Mouse (Mus musculus) midbrain, embryonic 10.5 days (tissue): ENCODE measurements around the gene Tmem151a. TPM values are rescaled to one million over a fixed set of nuclear protein-coding genes. Genes with fewer than 3 reads are reported as not detected.
A peak's percentile ranks its signal among the peaks of the same experiment; 100 is the strongest.

Experiments used
- DNase-seq: peaks from one replicate; pipeline ENCODE4 v3.0.0-alpha.2; 2017; ENCODE audit warnings: low spot score
- H3K27ac ChIP-seq: fragments of 300-500 bp; sonication (generic); replicated peaks from 2 replicates; pipeline ENCODE4 v1.5.1; 2016; ENCODE audit warnings: mild to moderate bottlenecking
- H3K27me3 ChIP-seq: fragments of 300-500 bp; sonication (generic); 2 replicates; pipeline ENCODE4 v1.6.1; 2016; ENCODE audit warnings: low read depth, mild to moderate bottlenecking; ENCODE audit not compliant: poor library complexity, severe bottlenecking
- H3K36me3 ChIP-seq: fragments of 300-500 bp; sonication (generic); 2 replicates; pipeline ENCODE4 v1.6.1; 2016; ENCODE audit warnings: mild to moderate bottlenecking, moderate library complexity
- H3K4me1 ChIP-seq: fragments of 300-500 bp; sonication (generic); 2 replicates; pipeline ENCODE4 v1.6.1; 2016
- H3K4me3 ChIP-seq: fragments of 300-500 bp; sonication (generic); 2 replicates; pipeline ENCODE4 v1.5.1; 2016; ENCODE audit warnings: mild to moderate bottlenecking, moderate library complexity
- H3K9me3 ChIP-seq: fragments of 300-500 bp; sonication (generic); replicated peaks from 2 replicates; pipeline ENCODE4 v1.6.1; 2016; ENCODE audit warnings: mild to moderate bottlenecking
- WGBS: fragments of 180-500 bp; shearing (Covaris S2); methylation state at CpG from one replicate; pipeline ENCODE4 v1.1.7; 2016; 5-methylcytosine and 5-hydroxymethylcytosine counted together
- polyA plus RNA-seq: library from polyadenylated mRNA; unstranded; fragments of >200 nt; fragmentation: Nextera tagmentation; extraction: Ambion mirVana; gene quantifications from 2 replicates; pipeline ENCODE4 v1.2.1, GENCODE M21; 2016

The Tmem151a gene
- polyA plus RNA-seq, 1 experiment from 2014 or later, result 1.0 TPM

- no peak for DNase-seq
- peak overlapping the region; percentile 46 for H3K27ac ChIP-seq
- peaks cover 42% of the 10 kb centered on the region for H3K4me1 ChIP-seq
Observed at GRCm38 (mm10) chr19:5057876-5058775, 27.2 kb downstream of the Tmem151a start.

GRCm38 (mm10) chr19:5056251-5056650 is 29.1 kb downstream of the Tmem151a start:
- H3K36me3 ChIP-seq, result no peaks in the 10 kb centered on the region
- H3K27me3 ChIP-seq, result peaks cover 64% of the 10 kb centered on the region
- peaks cover 57% of the 10 kb centered on the region for H3K4me1 ChIP-seq
- no peak overlapping the region; the same call in 1 of the 2 replicates for H3K27ac ChIP-seq
- peak; percentile 67 for DNase-seq
- H3K9me3 ChIP-seq, result no peaks in the 10 kb centered on the region
- 13% methylated on average over 6 of the region's 6 CpGs for WGBS
- H3K4me3 ChIP-seq, result 0 out of 2 replicates have a peak overlapping the region, but pooled peaks have one; percentile 14

More at GRCm38 (mm10) chr19:5057876-5058775, 27.2 kb downstream of the Tmem151a start:
- 32% methylated on average over 16 of the region's 16 CpGs for WGBS
- Histone ChIP-seq H3K27me3 (peaks cover 45% of the 10 kb centered on the region), H3K4me3 (no peak overlapping the region), H3K9me3 (no peaks in the 10 kb centered on the region), H3K36me3 (no peaks in the 10 kb centered on the region)

GRCm38 (mm10) chr19:5053909-5054308 is 31.4 kb downstream of the Tmem151a start:
- Histone ChIP-seq H3K9me3 (no peaks in the 10 kb centered on the region), H3K27me3 (peaks cover 77% of the 10 kb centered on the region), H3K36me3 (peaks cover 8% of the 10 kb centered on the region), H3K27ac (no peak overlapping the region), H3K4me1 (peaks cover 57% of the 10 kb centered on the region), H3K4me3 (no peak overlapping the region)
- WGBS, result 17% methylated on average over 9 of the region's 9 CpGs
- DNase-seq, result peak; percentile 78

GRCm38 (mm10) chr19:5052853-5053252 is 32.5 kb downstream of the Tmem151a start:
- H3K36me3 ChIP-seq, result peaks cover 18% of the 10 kb centered on the region
- peaks cover 55% of the 10 kb centered on the region for H3K4me1 ChIP-seq
- peak overlapping the region; percentile 19; the same call in 1 of the 2 replicates for H3K4me3 ChIP-seq
- WGBS, result 63% methylated on average over 17 of the region's 17 CpGs
- peaks cover 70% of the 10 kb centered on the region for H3K27me3 ChIP-seq
- no peaks in the 10 kb centered on the region for H3K9me3 ChIP-seq
- DNase-seq, result no peak
- no peak overlapping the region for H3K27ac ChIP-seq

- peak overlapping the region; percentile 19 for H3K4me3 ChIP-seq
- H3K9me3 ChIP-seq, result no peaks in the 10 kb centered on the region
- H3K36me3 ChIP-seq, result peaks cover 24% of the 10 kb centered on the region
- peaks cover 54% of the 10 kb centered on the region for H3K4me1 ChIP-seq
- H3K27ac ChIP-seq, result 0 out of 2 replicates have a peak overlapping the region, but pooled peaks have one; percentile 7
- H3K27me3 ChIP-seq, result peaks cover 64% of the 10 kb centered on the region
- no peak for DNase-seq
- WGBS, result 23% methylated on average over 25 of the region's 25 CpGs
Observed at GRCm38 (mm10) chr19:5052166-5052822, 33.0 kb downstream of the Tmem151a start.

GRCm38 (mm10) chr19:5051515-5051914 is 33.8 kb downstream of the Tmem151a start:
- DNase-seq, result no peak
- H3K4me1 ChIP-seq, result peaks cover 54% of the 10 kb centered on the region
- 41% methylated on average over 3 of the region's 3 CpGs for WGBS
- peak overlapping the region; percentile 36 for H3K4me3 ChIP-seq
- H3K36me3 ChIP-seq, result peaks cover 32% of the 10 kb centered on the region
- H3K9me3 ChIP-seq, result no peaks in the 10 kb centered on the region
- H3K27ac ChIP-seq, result peak overlapping the region; percentile 63
- H3K27me3 ChIP-seq, result peaks cover 57% of the 10 kb centered on the region

- WGBS, result 5% methylated on average over 17 of the region's 17 CpGs
- Histone ChIP-seq H3K27me3 (peaks cover 54% of the 10 kb centered on the region), H3K27ac (peak overlapping the region; percentile 63), H3K4me1 (peaks cover 49% of the 10 kb centered on the region), H3K36me3 (peaks cover 36% of the 10 kb centered on the region), H3K9me3 (no peaks in the 10 kb centered on the region), H3K4me3 (peak overlapping the region; percentile 36)
- no peak for DNase-seq
Observed at GRCm38 (mm10) chr19:5051031-5051430, 34.3 kb downstream of the Tmem151a start.

- peak within 1 kb of the TSS; percentile 36 for H3K4me3 ChIP-seq
- H3K36me3 ChIP-seq, result peaks cover 44% of the 10 kb centered on the region
- peaks cover 51% of the 10 kb centered on the region for H3K27me3 ChIP-seq
- peaks cover 49% of the 10 kb centered on the region for H3K4me1 ChIP-seq
- peak; percentile 79 for DNase-seq
- no peaks in the 10 kb centered on the region for H3K9me3 ChIP-seq
- H3K27ac ChIP-seq, result peak within 1 kb of the TSS; percentile 63
- 15% methylated on average over 13 of the region's 14 CpGs for WGBS
Observed at GRCm38 (mm10) chr19:5050047-5050905, 35.1 kb downstream of the Tmem151a start, which contains the start of gene Rin1. TSS of gene Rin1 (plus strand) at chr19:5050481.

GRCm38 (mm10) chr19:5049325-5049724 is 36.0 kb downstream of the Tmem151a start:
- no peak for DNase-seq
- H3K27me3 ChIP-seq, result peaks cover 43% of the 10 kb centered on the region

GRCm38 (mm10) chr19:5048138-5049056 is 36.9 kb downstream of the Tmem151a start:
- peaks cover 35% of the 10 kb centered on the region for H3K27me3 ChIP-seq
- DNase-seq, result no peak
- H3K4me3 ChIP-seq, result no peak overlapping the region
- peaks cover 49% of the 10 kb centered on the region for H3K4me1 ChIP-seq
- WGBS, result 82% methylated on average over 14 of the region's 14 CpGs
- no peaks in the 10 kb centered on the region for H3K9me3 ChIP-seq
- H3K36me3 ChIP-seq, result peaks cover 58% of the 10 kb centered on the region
- 0 out of 2 replicates have a peak overlapping the region, but pooled peaks have one; percentile 3 for H3K27ac ChIP-seq

More at GRCm38 (mm10) chr19:5049325-5049724, 36.0 kb downstream of the Tmem151a start:
- Histone ChIP-seq H3K4me1 (peaks cover 49% of the 10 kb centered on the region), H3K27ac (no peak overlapping the region; the same call in 1 of the 2 replicates), H3K9me3 (no peaks in the 10 kb centered on the region), H3K36me3 (peaks cover 50% of the 10 kb centered on the region), H3K4me3 (0 out of 2 replicates have a peak overlapping the region, but pooled peaks have one; percentile 18)
- WGBS, result 46% methylated on average over 6 of the region's 6 CpGs

GRCm38 (mm10) chr19:5045531-5045930 is 39.8 kb downstream of the Tmem151a start:
- H3K4me1 ChIP-seq, result peaks cover 46% of the 10 kb centered on the region
- 84% methylated on average over 4 of the region's 4 CpGs for WGBS
- H3K9me3 ChIP-seq, result no peaks in the 10 kb centered on the region
- H3K27ac ChIP-seq, result no peak overlapping the region
- no peak for DNase-seq
- H3K36me3 ChIP-seq, result peaks cover 68% of the 10 kb centered on the region
- H3K4me3 ChIP-seq, result no peak overlapping the region
- peaks cover 6% of the 10 kb centered on the region for H3K27me3 ChIP-seq
